Mouse (Mus musculus) C2C12 (cell line): ENCODE data around the gene Xkr7. TPM values are rescaled to one million over a fixed set of nuclear protein-coding genes. Genes with fewer than 3 reads are reported as not detected.

ENCODE experiments used
- H3K27me3 ChIP-seq: one replicate; pipeline ENCODE4 v1.6.1; 2011; ENCODE audit not compliant: control insufficient read depth, insufficient read depth, insufficient read length
- H3K36me3 ChIP-seq: one replicate; pipeline ENCODE4 v1.6.1; 2011; ENCODE audit not compliant: control insufficient read depth, insufficient read depth
- H3K4me3 ChIP-seq: one replicate; pipeline ENCODE4 v1.5.1; 2011; ENCODE audit warnings: mild to moderate bottlenecking, control low read depth; ENCODE audit not compliant: poor library complexity, insufficient read depth, severe bottlenecking
- H3K79me2 ChIP-seq: one replicate; pipeline ENCODE4 v1.6.1; 2011; ENCODE audit not compliant: control insufficient read depth, insufficient read depth
- H3K79me3 ChIP-seq: one replicate; pipeline ENCODE4 v1.6.1; 2011; ENCODE audit warnings: low read depth, control low read depth
- H3ac ChIP-seq: one replicate; pipeline ENCODE3; 2011; ENCODE audit warnings: low read depth; ENCODE audit not compliant: control insufficient read depth, insufficient read length
- CEBPB ChIP-seq: IDR thresholded peaks from one replicate; pipeline ENCODE4 v1.6.1; 2011; ENCODE audit warnings: low read depth, mild to moderate bottlenecking, control low read depth, moderate library complexity
- CTCF ChIP-seq: IDR thresholded peaks from one replicate; pipeline ENCODE4 v1.5.1; 2011; ENCODE audit not compliant: control insufficient read depth, insufficient read depth, insufficient read length
- FOSL1 ChIP-seq: IDR thresholded peaks from one replicate; pipeline ENCODE4 v1.8.0; 2011; ENCODE audit warnings: mild to moderate bottlenecking, low read length; ENCODE audit not compliant: poor library complexity, insufficient read depth, severe bottlenecking
- MAX ChIP-seq: IDR thresholded peaks from one replicate; pipeline ENCODE4 v1.6.1; 2011; ENCODE audit warnings: mild to moderate bottlenecking, control low read depth
- MYOD1 ChIP-seq: IDR thresholded peaks from one replicate; pipeline ENCODE4 v1.6.1; 2011; ENCODE audit warnings: low read depth; ENCODE audit not compliant: control insufficient read depth, insufficient read length
- MYOG ChIP-seq: IDR thresholded peaks from one replicate; pipeline ENCODE4 v1.6.1; 2011; ENCODE audit not compliant: control insufficient read depth, insufficient read length; ENCODE audit errors: extremely low read depth
- USF1 ChIP-seq: IDR thresholded peaks from one replicate; pipeline ENCODE4 v1.6.1; 2011; ENCODE audit warnings: low read depth, mild to moderate bottlenecking, control low read depth, moderate library complexity
- polyA plus RNA-seq: library from polyadenylated mRNA; unstranded; fragments of >200 nt; fragmentation: generic; extraction: Trizol; gene quantifications from one replicate; pipeline ENCODE4 v1.2.1, GENCODE M21; 2012; ENCODE audit warnings: missing spikeins

Xkr7 gene
- polyA plus RNA-seq, 1 experiment, result not detected

- no peaks in the 10 kb centered on the region for H3K79me2 ChIP-seq
- TF ChIP-seq USF1, result no peak
- no peak for TF ChIP-seq MYOD1
- no peak for TF ChIP-seq MAX
- TF ChIP-seq CTCF, result no peak
- no peak for TF ChIP-seq CEBPB
- no peak for TF ChIP-seq FOSL1
- no peak for TF ChIP-seq MYOG
- H3K36me3 ChIP-seq, result no peaks in the 10 kb centered on the region
- H3ac ChIP-seq, result no peak overlapping the region
- no peaks in the 10 kb centered on the region for H3K79me3 ChIP-seq
- H3K4me3 ChIP-seq, result no peak overlapping the region
- peaks cover 68% of the 10 kb centered on the region for H3K27me3 ChIP-seq
Observed at GRCm38 (mm10) chr2:153027501-153027900, 4.2 kb upstream of the Xkr7 start.

GRCm38 (mm10) chr2:153030422-153030821, 1.2 kb upstream of the Xkr7 start:
- peaks cover 60% of the 10 kb centered on the region for H3K27me3 ChIP-seq
- TF ChIP-seq FOSL1, result no peak
- no peak for TF ChIP-seq CTCF
- no peak for TF ChIP-seq MYOD1
- TF ChIP-seq MAX, result no peak
- no peak for TF ChIP-seq USF1
- no peak for TF ChIP-seq MYOG
- no peak for TF ChIP-seq CEBPB
- no peaks in the 10 kb centered on the region for H3K79me3 ChIP-seq
- H3K4me3 ChIP-seq, result no peak overlapping the region
- H3ac ChIP-seq, result no peak overlapping the region
- no peaks in the 10 kb centered on the region for H3K79me2 ChIP-seq
- H3K36me3 ChIP-seq, result no peaks in the 10 kb centered on the region

- H3K79me2 ChIP-seq, result no peaks in the 10 kb centered on the region
- H3K79me3 ChIP-seq, result no peaks in the 10 kb centered on the region
- no peak overlapping the region for H3ac ChIP-seq
- H3K4me3 ChIP-seq, result no peak overlapping the region
- no peak for TF ChIP-seq CTCF
- TF ChIP-seq MAX, result peak; percentile 67
- H3K36me3 ChIP-seq, result no peaks in the 10 kb centered on the region
- H3K27me3 ChIP-seq, result peaks cover 58% of the 10 kb centered on the region
Observed at GRCm38 (mm10) chr2:153032083-153032842, 611 bp downstream of the Xkr7 start.

GRCm38 (mm10) chr2:153032973-153033372, 1.3 kb downstream of the Xkr7 start:
- Histone ChIP-seq H3K27me3 (peaks cover 59% of the 10 kb centered on the region), H3K79me2 (no peaks in the 10 kb centered on the region), H3K79me3 (no peaks in the 10 kb centered on the region), H3ac (no peak overlapping the region), H3K4me3 (no peak overlapping the region), H3K36me3 (no peaks in the 10 kb centered on the region)
- TF ChIP-seq MYOD1 (no peak), MAX (no peak), USF1 (no peak), FOSL1 (no peak), MYOG (no peak), CEBPB (no peak), CTCF (no peak)

GRCm38 (mm10) chr2:153033545-153034230, 2.0 kb downstream of the Xkr7 start:
- H3K79me3 ChIP-seq, result no peaks in the 10 kb centered on the region
- no peaks in the 10 kb centered on the region for H3K79me2 ChIP-seq
- H3ac ChIP-seq, result no peak overlapping the region
- no peaks in the 10 kb centered on the region for H3K36me3 ChIP-seq
- peaks cover 63% of the 10 kb centered on the region for H3K27me3 ChIP-seq
- TF ChIP-seq MAX (no peak), USF1 (no peak), CTCF (no peak), MYOG (no peak), FOSL1 (no peak), CEBPB (no peak), MYOD1 (no peak)
- H3K4me3 ChIP-seq, result no peak overlapping the region

- Histone ChIP-seq H3K36me3 (no peaks in the 10 kb centered on the region), H3K4me3 (no peak overlapping the region), H3K27me3 (peaks cover 53% of the 10 kb centered on the region), H3K79me3 (no peaks in the 10 kb centered on the region), H3ac (no peak overlapping the region), H3K79me2 (no peaks in the 10 kb centered on the region)
- TF ChIP-seq CEBPB (no peak), FOSL1 (no peak), MYOD1 (no peak), MYOG (no peak), USF1 (no peak), MAX (no peak), CTCF (no peak)
Observed at GRCm38 (mm10) chr2:153036690-153037089, 5.0 kb downstream of the Xkr7 start.
